Mouse (Mus musculus) G1E (cell line): Measurements from ENCODE around the gene Mmrn2.

Source experiments
- CTCF ChIP-seq: IDR thresholded peaks from 2 replicates; pipeline ENCODE4 v1.5.1; 2012; ENCODE audit warnings: low read depth, low read length, inconsistent platforms, mixed read lengths
- TAL1 ChIP-seq: conservative IDR thresholded peaks from 2 replicates; pipeline ENCODE4 v1.6.1; 2012; ENCODE audit warnings: low read depth, low read length, inconsistent platforms, mixed read lengths

GRCm38 (mm10) chr14:34354456-34354855 lies 20.8 kb upstream of the Mmrn2 start:
- TF ChIP-seq CTCF (no peak), TAL1 (no peak)
